Mouse (Mus musculus): Measurements from ENCODE around the gene Pus10. TPM values are rescaled to one million over a fixed set of nuclear protein-coding genes. Genes with fewer than 3 reads are reported as not detected.

The Pus10 gene
- polyA plus RNA-seq, 1 experiment from 2014 or later, result 17.0 TPM

Other genes with a start within 250 kb of the Pus10 start
- 148 and 158 TPM in 2 replicates for gene Ahsa2, start 167.6 kb upstream of the Pus10 start, polyA plus RNA-seq (2015; fragmentation: Nextera tagmentation; extraction: Ambion mirVana)
- gene 1700093K21Rik, start 144.5 kb upstream of the Pus10 start, polyA plus RNA-seq (2015; fragmentation: Nextera tagmentation; extraction: Ambion mirVana), result 0.30 and 0.35 TPM in 2 replicates
- 137 and 152 TPM in 2 replicates for gene 0610010F05Rik, start 32.0 kb upstream of the Pus10 start, polyA plus RNA-seq (2015; fragmentation: Nextera tagmentation; extraction: Ambion mirVana)
- gene Pex13, start 285 bp downstream of the Pus10 start, polyA plus RNA-seq (2015; fragmentation: Nextera tagmentation; extraction: Ambion mirVana), result 32.9 and 37.7 TPM in 2 replicates
- 0.27 and 0.45 TPM in 2 replicates for gene Rel, start 105.3 kb downstream of the Pus10 start, polyA plus RNA-seq (2015; fragmentation: Nextera tagmentation; extraction: Ambion mirVana)
- gene Papolg, start 229.6 kb downstream of the Pus10 start, polyA plus RNA-seq (2015; fragmentation: Nextera tagmentation; extraction: Ambion mirVana), result 29.6 and 31.8 TPM in 2 replicates

All from forebrain, embryonic 16.5 days (tissue).